Mouse (Mus musculus): ENCODE data around the gene Cutal.

Gene Cutal

DNA sequence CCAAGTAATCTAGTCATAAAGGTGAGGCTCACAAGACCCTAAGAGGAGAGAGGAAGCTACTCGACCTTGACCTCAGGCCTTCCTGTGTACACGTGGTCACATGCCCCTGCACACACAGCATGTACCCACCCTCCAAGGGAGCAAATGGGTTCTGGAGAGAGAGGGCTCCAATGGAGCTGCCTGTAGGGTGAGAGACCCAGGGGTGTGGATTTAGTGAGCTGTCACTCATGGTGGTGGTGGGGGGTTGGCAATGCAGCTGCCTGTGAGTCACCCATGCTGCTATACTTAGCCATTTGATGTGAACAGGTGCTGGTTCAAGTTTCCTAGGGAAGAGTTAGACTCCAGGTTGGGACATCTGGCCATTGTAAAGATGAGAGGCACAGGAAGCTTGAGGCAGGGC lies 45.9 kb downstream of the Cutal start:
- no peak for DNase-seq

DNA sequence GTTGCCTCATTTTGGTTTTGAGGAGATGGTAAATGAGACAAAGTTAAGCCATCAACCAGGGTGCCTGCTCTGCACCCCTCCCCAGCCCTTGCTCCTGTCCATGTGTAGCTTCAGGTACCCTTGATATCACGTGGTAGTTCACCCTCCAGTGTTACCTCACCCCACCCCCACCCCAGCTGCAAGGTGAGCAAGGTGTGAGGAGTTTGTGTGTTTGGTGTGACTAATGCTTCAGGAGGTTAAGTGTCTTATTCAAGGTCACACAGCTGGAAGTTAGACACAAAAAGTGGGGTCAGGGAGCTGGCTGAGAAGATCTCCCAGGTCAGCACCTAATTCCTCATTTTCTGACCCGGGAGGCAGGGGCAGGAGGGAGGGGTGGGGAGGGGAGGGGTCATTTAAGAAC lies 48.5 kb downstream of the Cutal start:
- no peak for DNase-seq

DNA sequence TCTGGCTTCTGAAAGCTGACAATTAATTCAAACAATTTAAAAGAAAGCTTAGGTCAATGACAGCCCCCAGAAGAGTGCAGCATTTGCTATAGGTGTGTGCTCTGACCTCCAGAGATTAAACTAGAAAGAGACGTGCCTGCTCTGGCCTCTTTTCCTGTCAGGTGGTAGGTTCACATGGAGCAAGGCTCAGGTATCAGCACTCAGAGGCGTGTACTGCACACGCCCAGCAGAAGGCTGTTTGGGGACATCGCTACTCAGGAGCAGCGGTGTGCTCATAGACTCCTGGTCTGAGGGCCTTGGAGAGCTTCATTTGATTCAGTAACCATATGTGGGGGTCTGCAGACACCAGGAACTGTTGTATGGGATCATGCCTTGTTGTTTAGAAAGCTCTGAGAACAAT lies 53.1 kb downstream of the Cutal start:
- no peak for DNase-seq

DNA sequence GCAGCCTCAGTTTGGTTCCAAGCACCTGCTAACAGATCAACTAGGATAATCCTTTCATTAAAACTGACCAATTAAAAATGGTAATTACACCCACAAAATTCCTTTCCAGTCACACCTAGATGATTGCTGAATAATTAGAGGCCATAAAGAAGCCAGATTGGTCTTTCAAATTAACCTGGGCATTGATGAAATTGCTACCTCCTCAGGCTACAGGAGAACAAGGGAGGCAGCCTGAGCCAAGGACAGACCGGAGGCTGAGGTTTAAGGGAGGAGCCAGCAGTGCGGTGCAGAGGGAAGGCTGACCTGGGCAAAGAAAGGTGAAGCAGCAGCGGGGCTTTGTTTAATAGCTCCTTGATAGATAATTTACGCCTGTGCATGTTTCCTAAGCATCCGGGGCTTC lies 63.3 kb downstream of the Cutal start:
- DNase-seq: no peak

DNA sequence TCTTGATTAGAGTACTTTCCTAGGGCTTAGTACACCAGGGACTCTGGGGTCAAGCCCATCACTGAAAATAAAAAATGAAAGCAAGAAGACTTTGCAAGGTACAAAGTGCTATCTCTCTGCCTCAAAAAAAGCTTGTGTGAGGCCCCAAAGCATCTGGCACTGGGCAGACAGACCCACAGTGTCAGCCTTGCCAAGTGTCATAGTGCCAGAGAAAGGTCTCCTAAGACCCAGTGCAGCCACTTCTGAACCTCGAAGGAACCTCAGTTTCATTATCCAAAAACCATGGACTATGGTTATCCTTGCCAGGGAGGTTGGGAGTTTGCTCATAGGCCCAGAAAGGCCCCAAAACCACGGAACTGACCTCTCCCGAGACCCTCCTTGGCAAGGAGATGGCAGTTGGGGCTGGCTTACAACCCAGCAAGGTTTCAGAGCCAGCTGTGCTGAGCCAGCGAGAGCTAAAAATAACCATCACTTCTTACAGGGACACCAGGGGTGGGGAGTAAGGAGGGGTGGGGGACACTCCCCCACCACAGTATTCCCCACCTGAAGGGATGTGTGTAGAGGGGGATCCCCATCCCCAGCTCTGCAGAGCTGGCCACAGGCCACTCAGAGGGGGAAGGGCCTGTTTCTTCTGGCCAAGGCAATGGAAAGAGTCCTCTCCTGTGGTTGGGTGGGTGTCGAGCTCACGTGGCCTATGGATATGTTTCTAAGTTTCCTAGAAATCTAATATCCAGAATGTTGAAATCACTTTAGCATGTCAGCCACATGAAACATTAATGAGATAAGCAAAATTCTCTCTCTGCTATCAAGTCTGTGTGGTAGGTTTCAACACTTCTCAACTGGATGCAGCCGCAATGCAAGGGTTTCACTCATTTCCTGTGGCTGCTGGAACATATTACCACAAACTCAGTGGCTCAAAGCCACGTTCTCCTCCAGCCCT lies 64.3 kb downstream of the Cutal start:
- no peak for DNase-seq

DNA sequence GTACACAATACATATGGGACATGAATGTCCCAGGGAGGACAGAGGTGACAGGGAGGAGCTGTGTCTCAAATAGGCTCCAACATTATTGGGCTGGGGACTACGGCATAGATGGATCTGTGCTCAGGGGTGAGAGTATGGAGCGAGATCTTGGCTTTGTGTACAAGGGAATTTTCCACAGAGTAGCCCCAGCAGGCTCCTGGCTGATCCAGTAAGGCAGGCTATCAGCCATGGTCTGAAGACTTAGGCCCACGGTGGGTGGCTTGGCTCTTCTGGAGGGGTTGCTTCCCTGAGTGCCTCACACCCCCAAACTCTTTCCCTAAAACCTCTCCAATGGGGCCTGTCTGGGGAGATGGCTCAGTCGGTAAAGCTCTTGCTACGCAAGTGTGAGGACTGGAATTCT lies 66.0 kb downstream of the Cutal start:
- no peak for DNase-seq

DNA sequence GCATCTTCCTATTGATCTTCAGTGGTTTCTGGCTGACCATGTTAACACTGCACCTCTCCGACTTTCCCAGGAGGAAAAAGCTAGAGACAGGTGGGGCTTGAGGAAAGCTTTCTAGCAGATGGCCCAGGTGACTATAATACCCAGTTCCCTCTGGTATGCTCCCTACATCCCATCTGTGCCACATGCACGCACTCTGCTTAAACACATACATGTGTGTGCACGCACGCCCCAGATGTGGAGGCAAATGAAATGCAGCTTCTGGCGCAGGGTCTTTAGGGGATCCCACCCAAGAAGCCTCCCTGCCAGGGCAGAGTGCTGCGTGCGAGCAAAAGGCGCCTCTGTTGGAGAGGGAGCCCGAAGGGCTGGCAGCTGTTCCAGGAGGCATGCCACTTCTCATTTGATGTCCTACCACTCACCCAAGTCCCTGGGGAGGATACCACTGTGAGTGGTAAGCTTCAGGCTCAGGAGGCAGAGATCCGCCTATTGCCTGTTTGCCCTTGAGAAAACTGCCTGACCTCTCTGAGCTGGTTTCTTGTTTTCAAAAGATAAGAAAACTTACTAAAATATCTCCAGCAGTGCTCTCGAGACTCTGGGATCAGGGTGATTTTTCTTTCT lies 67.0 kb downstream of the Cutal start:
- DNase-seq: no peak
